Mouse (Mus musculus) liver, embryonic 14.5 days (tissue): Measurements from ENCODE around the gene Aifm2.

ENCODE experiments used
- CTCF ChIP-seq: IDR thresholded peaks from 2 replicates; pipeline ENCODE4 v1.5.1; 2016; ENCODE audit warnings: antibody characterized with exemption, low read depth, control low read depth
- EP300 ChIP-seq: IDR thresholded peaks from 2 replicates; pipeline ENCODE4 v1.6.1; 2016; ENCODE audit warnings: antibody characterized with exemption, low read depth

DNA sequence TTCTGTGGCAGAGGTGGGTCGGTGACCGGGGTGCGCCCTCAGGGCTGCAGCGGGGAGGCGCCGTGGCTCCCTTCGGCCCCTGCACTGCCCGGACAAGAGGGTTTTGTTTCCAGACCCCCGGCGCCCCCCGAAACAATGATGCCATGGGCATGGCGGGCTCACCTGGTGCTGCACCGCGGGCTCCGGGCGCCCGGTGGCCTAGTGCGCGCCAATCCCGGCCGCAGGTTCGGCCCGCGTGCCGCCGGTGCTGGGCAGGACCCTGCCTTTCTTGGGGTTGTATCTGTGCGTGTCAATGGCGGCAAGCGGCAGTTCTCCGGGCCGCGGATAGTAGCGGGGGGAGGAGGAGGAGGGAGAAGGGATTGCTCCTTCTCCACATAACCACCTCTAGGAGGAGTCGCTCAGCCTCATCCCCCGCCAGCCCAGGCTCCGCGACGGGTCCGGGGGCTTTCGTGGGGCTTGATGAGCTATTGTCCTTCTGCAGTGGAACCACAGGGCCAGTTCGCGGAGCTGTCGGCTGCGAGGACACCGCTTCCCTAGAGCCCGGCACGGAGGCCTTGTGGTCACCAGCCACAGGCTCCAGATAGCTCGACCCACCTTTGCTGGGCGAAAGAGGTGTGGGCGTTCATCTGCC lies 68.7 kb downstream of the Aifm2 start, which contains the start of gene H2afy2:
- no peak for TF ChIP-seq EP300
- TF ChIP-seq CTCF, result no peak; the same call in 1 of the 2 replicates
